Mouse (Mus musculus): ENCODE results near the gene Xndc1.

Xndc1 gene

GRCm38 (mm10) chr7:102081784-102082183 lies 16.5 kb downstream of the Xndc1 start:
- no peak for DNase-seq (ENCODE audit: low spot score)

GRCm38 (mm10) chr7:102082816-102083215 lies 17.5 kb downstream of the Xndc1 start, which contains the start of gene Trpc2:
Trpc2 (plus strand) TSS chr7:102083116.
- DNase-seq (ENCODE audit: low spot score) = no peak

GRCm38 (mm10) chr7:102084041-102084696 lies 18.9 kb downstream of the Xndc1 start:
- DNase-seq (ENCODE audit: low spot score) = no peak

GRCm38 (mm10) chr7:102087336-102087735 lies 22.0 kb downstream of the Xndc1 start:
- no peak for DNase-seq (ENCODE audit: low spot score)

- no peak for DNase-seq (ENCODE audit: low spot score)
These were observed 34.7 kb downstream of the Xndc1 start for GRCm38 (mm10) chr7:102099760-102100661.

DNA sequence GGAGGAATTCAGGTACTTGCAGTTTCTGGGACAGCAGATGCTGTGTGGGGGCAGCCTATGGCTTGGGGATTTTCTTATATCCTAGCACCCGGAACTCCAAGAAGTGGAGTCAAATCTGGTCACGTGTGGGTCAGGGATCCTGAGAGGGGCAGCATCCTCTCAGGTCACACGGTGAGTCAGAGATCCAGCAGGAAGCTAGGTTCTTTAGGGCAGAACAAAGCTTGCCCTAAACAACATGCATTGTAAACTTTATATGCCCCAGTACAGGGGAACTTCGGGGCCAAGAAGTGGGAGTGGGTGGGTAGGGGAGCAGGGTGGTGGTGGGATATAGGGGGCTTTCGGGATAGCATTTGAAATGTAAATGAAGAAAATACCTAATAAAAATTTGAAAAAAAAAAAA lies 35.6 kb downstream of the Xndc1 start:
- DNase-seq (ENCODE audit: low spot score) = no peak

GRCm38 (mm10) chr7:102101487-102101886 lies 36.2 kb downstream of the Xndc1 start, which contains the start of gene Art1:
Art1 (plus strand) TSS chr7:102101743.
- DNase-seq (ENCODE audit: low spot score) = no peak

- DNase-seq (ENCODE audit: low spot score) = no peak
These were observed 36.9 kb downstream of the Xndc1 start for GRCm38 (mm10) chr7:102102241-102102640.

- no peak for DNase-seq (ENCODE audit: low spot score)
These were observed 37.4 kb downstream of the Xndc1 start for GRCm38 (mm10) chr7:102102696-102103095.

DNA sequence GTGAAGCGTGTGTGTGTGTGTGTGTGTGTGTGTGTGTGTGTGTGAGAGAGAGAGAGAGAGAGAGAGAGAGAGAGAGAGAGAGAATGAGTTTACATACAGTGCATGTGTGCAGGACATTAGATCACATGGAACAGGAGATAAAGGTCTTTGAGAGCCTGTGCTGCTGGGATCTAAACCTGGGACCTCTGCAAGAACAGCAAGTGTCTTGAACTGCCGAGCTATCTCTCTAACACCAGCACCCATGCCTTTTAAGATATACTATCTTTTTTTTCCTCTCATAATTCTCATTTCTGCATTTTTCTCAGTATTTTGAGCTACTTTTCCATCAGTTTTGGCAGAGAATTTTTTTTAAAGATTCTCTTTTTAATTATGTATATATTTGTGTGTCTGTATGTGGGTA lies 38.2 kb downstream of the Xndc1 start:
- DNase-seq (ENCODE audit: low spot score) = no peak

DNA sequence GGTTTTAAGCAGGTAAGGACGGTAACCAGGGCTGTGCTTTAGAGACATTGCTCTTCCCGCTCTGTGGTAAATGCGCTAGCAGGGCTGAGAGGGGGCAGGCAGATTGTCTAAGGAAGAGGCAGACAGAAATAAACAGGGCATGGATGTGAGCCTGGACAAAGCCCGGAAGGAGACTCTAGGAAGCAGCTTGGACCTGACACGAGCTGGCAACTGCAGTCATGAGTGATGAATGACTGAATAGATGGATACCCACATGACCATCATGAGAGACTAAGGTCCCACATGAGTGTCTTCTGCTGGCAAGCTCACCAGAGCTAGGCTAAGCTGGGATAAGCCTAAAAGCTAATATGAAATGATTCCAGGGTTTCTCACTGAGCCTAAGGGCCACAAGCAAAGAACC lies 38.8 kb downstream of the Xndc1 start:
- DNase-seq (ENCODE audit: low spot score) = no peak

DNA sequence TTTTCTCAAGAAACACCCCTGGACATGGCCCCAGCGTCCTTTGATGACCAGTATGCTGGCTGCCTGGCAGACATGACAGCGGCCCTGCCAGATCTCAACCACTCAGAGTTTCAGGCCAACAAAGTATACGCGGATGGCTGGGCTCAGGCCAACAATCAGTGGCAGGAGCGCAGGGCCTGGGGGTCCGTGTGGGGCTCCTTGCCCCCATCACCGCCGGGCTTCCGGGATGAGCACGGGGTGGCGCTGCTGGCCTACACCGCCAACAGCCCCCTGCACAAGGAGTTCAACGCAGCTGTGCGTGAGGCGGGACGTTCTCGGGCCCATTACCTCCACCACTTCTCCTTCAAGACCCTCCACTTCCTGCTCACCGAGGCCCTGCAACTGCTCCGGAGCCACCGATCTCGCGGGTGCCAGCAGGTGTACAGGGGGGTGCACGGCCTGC lies 41.4 kb downstream of the Xndc1 start:
- DNase-seq (ENCODE audit: low spot score) = no peak

DNA sequence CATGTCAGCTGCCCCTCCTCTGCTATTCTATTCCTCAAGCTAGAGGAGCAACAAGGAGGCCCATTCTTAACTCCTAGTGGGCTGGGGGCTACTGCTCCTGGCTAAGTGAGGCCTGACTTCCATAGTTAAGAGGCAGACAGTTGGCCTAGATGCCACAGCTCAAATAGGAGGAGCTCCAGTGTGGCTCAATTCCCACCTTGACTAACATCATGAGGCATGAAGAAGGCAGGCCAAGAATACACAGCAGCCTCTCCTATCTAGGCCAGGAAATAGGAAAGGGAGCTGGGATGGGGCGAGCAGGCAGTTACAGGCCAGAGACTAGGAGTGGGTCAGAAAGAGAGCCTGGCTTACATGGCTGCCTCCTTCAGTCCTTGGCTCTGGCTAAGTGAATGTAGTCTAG lies 42.9 kb downstream of the Xndc1 start:
- DNase-seq (ENCODE audit: low spot score) = no peak

GRCm38 (mm10) chr7:102109171-102109570 lies 43.9 kb downstream of the Xndc1 start, which contains the start of gene Art5:
Art5 (minus strand) TSS chr7:102109489.
- DNase-seq (ENCODE audit: low spot score) = no peak

- no peak for DNase-seq (ENCODE audit: low spot score)
These were observed 44.4 kb downstream of the Xndc1 start for GRCm38 (mm10) chr7:102109746-102110145.

- DNase-seq (ENCODE audit: low spot score) = no peak
These were observed 47.9 kb downstream of the Xndc1 start for GRCm38 (mm10) chr7:102113151-102113729.

DNA sequence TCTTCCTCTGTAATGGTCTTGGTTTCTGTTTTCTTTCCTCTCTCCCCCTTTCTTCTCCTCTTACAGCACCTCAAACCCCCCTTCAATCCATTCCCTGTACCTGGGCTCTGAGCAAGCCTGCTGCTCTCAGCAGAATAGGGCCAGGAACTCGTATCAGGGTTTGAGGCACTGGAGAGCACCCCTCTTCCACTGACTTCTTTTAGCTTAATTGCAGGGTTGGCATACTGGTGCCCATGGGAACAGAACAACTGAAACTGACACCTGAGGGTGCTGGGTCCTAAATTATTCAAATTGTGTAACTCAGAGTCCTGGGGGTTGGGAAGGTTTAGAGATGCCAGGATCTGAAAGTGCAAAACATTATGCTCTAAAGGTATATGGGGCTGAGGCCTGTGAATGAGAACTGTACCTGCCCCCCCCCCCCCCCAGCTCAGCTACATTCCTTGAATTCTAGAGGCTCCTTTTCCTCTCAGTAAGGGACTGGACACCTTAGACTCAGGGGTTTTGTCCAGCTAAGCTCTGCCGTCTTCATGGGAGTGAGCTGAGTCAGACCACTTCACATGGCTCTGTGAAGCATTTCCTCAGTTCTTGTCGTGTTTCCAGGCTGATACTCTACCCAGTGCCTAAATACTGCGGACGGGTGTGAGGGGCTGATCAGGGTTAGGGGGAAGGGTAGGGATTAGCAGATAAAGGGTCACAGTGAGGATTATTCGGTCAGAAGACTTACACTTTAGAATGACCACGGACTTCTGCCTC lies 51.4 kb downstream of the Xndc1 start, which contains the start of gene Chrna10:
TSS of gene Chrna10 (minus strand) at position 250 of the 753 bp plus-strand sequence.
- no peak for DNase-seq (ENCODE audit: low spot score)

DNA sequence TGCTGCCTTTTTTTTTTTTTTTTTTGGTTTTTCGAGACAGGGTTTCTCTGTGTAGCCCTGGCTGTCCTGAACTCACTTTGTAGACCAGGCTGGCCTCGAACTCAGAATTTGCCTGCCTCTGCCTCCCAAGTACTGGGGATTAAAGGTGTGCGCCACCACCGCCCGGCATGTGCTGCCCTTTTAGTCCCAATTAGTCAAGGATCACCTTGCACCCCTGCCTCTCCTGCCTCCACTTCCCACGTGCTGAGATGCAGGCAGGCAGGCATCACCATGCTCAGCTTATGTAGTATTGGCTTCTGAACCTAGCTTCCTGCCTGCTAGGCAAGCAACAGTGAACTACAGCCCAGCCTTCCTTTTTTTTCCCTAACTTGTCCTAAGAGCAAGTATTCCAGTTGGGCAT lies 52.1 kb downstream of the Xndc1 start:
- no peak for DNase-seq (ENCODE audit: low spot score)

DNA sequence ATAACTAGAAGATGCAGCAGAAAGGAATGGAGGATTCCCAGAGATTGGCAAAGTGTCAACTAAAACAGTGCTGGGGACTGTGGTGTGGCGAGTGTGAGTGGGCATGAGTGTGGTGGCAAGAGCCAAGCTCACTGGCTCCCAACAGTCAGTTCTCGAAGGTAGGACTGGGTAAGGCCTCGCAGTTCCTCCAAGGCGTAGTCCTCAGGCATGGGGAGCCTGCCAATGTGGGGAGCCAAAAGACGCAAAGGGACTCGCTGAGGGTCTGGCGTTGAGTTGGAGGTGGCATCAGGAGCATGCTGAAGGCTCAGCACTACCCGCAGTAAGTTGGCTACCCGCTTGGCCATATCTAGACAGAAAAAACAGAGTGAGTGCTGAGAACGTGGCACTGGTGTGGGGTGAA lies 55.0 kb downstream of the Xndc1 start:
- DNase-seq (ENCODE audit: low spot score) = no peak

DNA sequence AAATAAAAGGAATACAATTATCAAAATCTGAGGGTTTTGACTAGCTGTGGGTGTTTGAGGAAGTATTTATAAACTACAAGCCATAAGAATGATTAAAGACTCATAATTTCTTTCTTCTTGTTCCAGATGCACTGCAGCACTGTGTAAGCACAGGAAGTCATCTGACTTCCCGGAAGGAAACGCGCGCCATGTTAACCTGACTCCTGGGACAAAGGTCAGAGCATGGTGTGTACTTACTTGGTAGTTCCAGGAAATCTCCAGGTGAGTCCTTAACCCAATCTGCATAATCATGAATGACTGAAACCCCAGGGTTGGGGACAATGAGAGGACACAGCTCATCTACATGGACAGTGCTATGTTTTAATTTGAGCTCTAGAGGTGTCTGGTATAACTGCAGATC lies 67.1 kb downstream of the Xndc1 start:
- DNase-seq (ENCODE audit: low spot score) = no peak
